Mouse (Mus musculus) layer of hippocampus, adult 18-20 months (tissue): Measurements from ENCODE around the gene H1foo. TPM values are rescaled to one million over a fixed set of nuclear protein-coding genes. Genes with fewer than 3 reads are reported as not detected.

Experiments
- DNase-seq, 2 experiments: peaks; one replicate each; pipeline ENCODE4 v3.0.0; 2022; ENCODE audit warnings: low spot score in 2 of 2
- total RNA-seq, 2 experiments: library from RNA; stranded (reverse); gene quantifications; 2 replicates each; pipeline ENCODE4 v1.2.3; 2021

Gene H1foo
- total RNA-seq, 2 experiments from 2014 or later, result not detected

- DNase-seq, result no peak
Observed at GRCm38 (mm10) chr6:115984580-115984979, 39.8 kb downstream of the H1foo start.

GRCm38 (mm10) chr6:115985622-115986021 lies 40.9 kb downstream of the H1foo start:
- DNase-seq, result no peak

GRCm38 (mm10) chr6:115986472-115987095 lies 41.8 kb downstream of the H1foo start:
- no peak for DNase-seq

GRCm38 (mm10) chr6:115987096-115987747 lies 42.5 kb downstream of the H1foo start:
- no peak for DNase-seq

- DNase-seq, result no peak
Observed at GRCm38 (mm10) chr6:115989032-115989431, 44.3 kb downstream of the H1foo start.

- DNase-seq, result peak in 1 of 2 experiments; percentile 35
Observed at GRCm38 (mm10) chr6:115989607-115990006, 44.9 kb downstream of the H1foo start.

GRCm38 (mm10) chr6:115990056-115990455 lies 45.3 kb downstream of the H1foo start:
- DNase-seq, result no peak

- DNase-seq, result no peak
Observed at GRCm38 (mm10) chr6:115990479-115990878, 45.7 kb downstream of the H1foo start.

GRCm38 (mm10) chr6:115991108-115991880 lies 46.6 kb downstream of the H1foo start:
- DNase-seq, result no peak

GRCm38 (mm10) chr6:115991881-115992620 lies 47.3 kb downstream of the H1foo start:
- DNase-seq, result no peak

- no peak for DNase-seq
Observed at GRCm38 (mm10) chr6:115992981-115993380, 48.2 kb downstream of the H1foo start.

GRCm38 (mm10) chr6:115993463-115994145 lies 48.9 kb downstream of the H1foo start:
- no peak for DNase-seq

GRCm38 (mm10) chr6:115994146-115994876 lies 49.6 kb downstream of the H1foo start:
- DNase-seq, result no peak

- DNase-seq, result peak; percentile 70 to 80
Observed at GRCm38 (mm10) chr6:115994877-115995520, 50.3 kb downstream of the H1foo start, which contains the start of gene Plxnd1. Gene Plxnd1 (minus strand): TSS chr6:115995005.

- no peak for DNase-seq
Observed at GRCm38 (mm10) chr6:115995531-115995941, 50.8 kb downstream of the H1foo start.

GRCm38 (mm10) chr6:115996171-115996851 lies 51.6 kb downstream of the H1foo start:
- no peak for DNase-seq

- DNase-seq, result no peak
Observed at GRCm38 (mm10) chr6:115997726-115998311, 53.1 kb downstream of the H1foo start.

- DNase-seq, result no peak
Observed at GRCm38 (mm10) chr6:115998758-115999157, 54.0 kb downstream of the H1foo start.

- DNase-seq, result no peak
Observed at GRCm38 (mm10) chr6:115999227-115999626, 54.5 kb downstream of the H1foo start.
